Mouse (Mus musculus): ENCODE measurements around the gene Pepd.

Gene Pepd

GRCm38 (mm10) chr7:34983702-34984475 is 71.7 kb downstream of the Pepd start:
- no peak for DNase-seq (ENCODE audit: low spot score)

- no peak for DNase-seq (ENCODE audit: low spot score)
These were observed 72.5 kb downstream of the Pepd start for GRCm38 (mm10) chr7:34984526-34985133.

- DNase-seq (ENCODE audit: low spot score) = no peak
These were observed 73.0 kb downstream of the Pepd start for GRCm38 (mm10) chr7:34985216-34985615.

GRCm38 (mm10) chr7:34985646-34986045 is 73.5 kb downstream of the Pepd start:
- DNase-seq (ENCODE audit: low spot score) = peak; percentile 62

- no peak for DNase-seq (ENCODE audit: low spot score)
These were observed 74.5 kb downstream of the Pepd start for GRCm38 (mm10) chr7:34986575-34987150.

GRCm38 (mm10) chr7:34987258-34987657 is 75.1 kb downstream of the Pepd start:
- no peak for DNase-seq (ENCODE audit: low spot score)

GRCm38 (mm10) chr7:34988488-34988887 is 76.3 kb downstream of the Pepd start:
- no peak for DNase-seq (ENCODE audit: low spot score)

- no peak for DNase-seq (ENCODE audit: low spot score)
These were observed 79.6 kb downstream of the Pepd start for GRCm38 (mm10) chr7:34991731-34992246.

- no peak for DNase-seq (ENCODE audit: low spot score)
These were observed 80.6 kb downstream of the Pepd start for GRCm38 (mm10) chr7:34992766-34993165.

- no peak for DNase-seq (ENCODE audit: low spot score)
These were observed 83.9 kb downstream of the Pepd start for GRCm38 (mm10) chr7:34995872-34996662.

GRCm38 (mm10) chr7:35000839-35001238 is 88.7 kb downstream of the Pepd start:
- DNase-seq (ENCODE audit: low spot score) = peak; percentile 45

GRCm38 (mm10) chr7:35003171-35003737 is 91.1 kb downstream of the Pepd start:
- no peak for DNase-seq (ENCODE audit: low spot score)

- no peak for DNase-seq (ENCODE audit: low spot score)
These were observed 94.5 kb downstream of the Pepd start for GRCm38 (mm10) chr7:35006661-35007060.

GRCm38 (mm10) chr7:35013228-35013627 is 101.0 kb downstream of the Pepd start:
- DNase-seq (ENCODE audit: low spot score) = no peak

- DNase-seq (ENCODE audit: low spot score) = no peak
These were observed 103.1 kb downstream of the Pepd start for GRCm38 (mm10) chr7:35015252-35015651.

GRCm38 (mm10) chr7:35021365-35021764 is 109.2 kb downstream of the Pepd start:
- DNase-seq (ENCODE audit: low spot score) = no peak

GRCm38 (mm10) chr7:35023251-35023650 is 111.1 kb downstream of the Pepd start:
- no peak for DNase-seq (ENCODE audit: low spot score)

GRCm38 (mm10) chr7:35024426-35024825 is 112.2 kb downstream of the Pepd start:
- DNase-seq (ENCODE audit: low spot score) = no peak

GRCm38 (mm10) chr7:35025409-35026275 is 113.5 kb downstream of the Pepd start:
- peak; percentile 59 for DNase-seq (ENCODE audit: low spot score)

GRCm38 (mm10) chr7:35026276-35026630 is 114.1 kb downstream of the Pepd start:
- no peak for DNase-seq (ENCODE audit: low spot score)

GRCm38 (mm10) chr7:35026838-35027291 is 114.7 kb downstream of the Pepd start:
- DNase-seq (ENCODE audit: low spot score) = no peak
